Mouse (Mus musculus): ENCODE measurements around the gene Flnb. TPM values are rescaled to one million over a fixed set of nuclear protein-coding genes. Genes with fewer than 3 reads are reported as not detected.
A peak's percentile ranks its signal among the peaks of the same experiment; 100 is the strongest.

The Flnb gene
- polyA plus RNA-seq, 1 experiment from 2014 or later, result 7.4 TPM

DNA sequence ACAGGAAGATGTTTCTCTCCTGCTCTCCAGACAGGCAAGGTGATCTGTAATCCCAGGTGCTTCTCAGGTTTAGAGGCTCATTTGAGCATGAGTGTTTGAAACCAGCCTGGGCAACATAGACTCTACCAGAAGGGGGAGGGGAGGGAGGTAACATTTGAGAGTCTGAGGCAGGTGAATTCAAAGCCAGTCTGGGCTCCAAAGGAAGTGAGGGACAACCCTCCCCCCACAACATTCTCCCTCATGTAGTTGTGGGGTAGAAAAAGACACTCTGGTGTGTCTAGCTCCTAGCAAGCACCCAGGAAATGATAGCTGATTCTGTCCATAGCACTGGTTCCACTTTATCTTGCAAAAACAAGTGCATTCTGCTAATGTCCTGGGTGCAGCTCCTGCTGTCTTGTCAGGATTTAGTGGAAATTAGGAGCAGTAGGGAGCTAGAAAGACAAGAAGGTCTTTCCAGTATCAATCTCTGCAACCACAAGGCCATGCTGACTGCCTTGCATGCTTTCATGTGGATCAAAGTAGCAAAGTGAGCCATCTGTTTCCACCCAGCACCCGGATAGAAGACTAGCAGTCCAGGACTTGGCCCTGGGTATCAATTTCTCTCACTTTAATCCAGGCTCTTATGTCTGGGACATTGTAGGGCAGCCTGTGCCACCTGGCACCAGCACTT, 14.1 kb downstream of the Flnb start:
- Histone ChIP-seq H3K9me3 (replicated peaks) (no peaks in the 10 kb centered on the region), H3K36me3 (no peaks in the 10 kb centered on the region), H3K9ac (no peak overlapping the region), H3K27ac (no peak overlapping the region), H3K4me1 (replicated peaks) (peaks cover 8% of the 10 kb centered on the region), H3K27me3 (no peaks in the 10 kb centered on the region), H3K4me3 (no peak overlapping the region), H3K4me2 (no peak overlapping the region)
- WGBS, result 42% methylated on average over 1 of the region's 1 CpGs
- ATAC-seq (replicated peaks; ENCODE audit: insufficient number of reproducible peaks, insufficient read depth, low FRiP score, low read depth), result no peak

DNA sequence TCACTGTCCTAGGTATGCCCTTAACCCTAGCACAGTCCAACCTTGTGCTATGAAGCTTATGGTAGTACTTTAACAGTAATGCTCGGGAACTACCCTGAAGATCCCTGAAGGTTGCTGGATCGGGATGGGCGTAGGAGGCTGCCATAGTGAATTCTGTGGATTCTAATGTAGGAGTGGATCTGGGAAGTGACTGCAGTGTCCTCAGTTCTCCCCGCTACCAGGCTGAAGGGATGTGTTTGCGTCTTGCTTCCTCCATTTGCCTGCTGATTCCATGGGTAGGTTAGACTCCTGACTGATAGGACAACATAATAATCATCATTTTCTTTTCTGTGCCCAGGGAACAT, 14.7 kb downstream of the Flnb start:
- ATAC-seq (replicated peaks; ENCODE audit: insufficient number of reproducible peaks, insufficient read depth, low FRiP score, low read depth), result no peak
- Histone ChIP-seq H3K27ac (no peak overlapping the region), H3K36me3 (no peaks in the 10 kb centered on the region), H3K4me2 (no peak overlapping the region), H3K9ac (no peak overlapping the region), H3K9me3 (replicated peaks) (no peaks in the 10 kb centered on the region), H3K4me3 (no peak overlapping the region), H3K4me1 (replicated peaks) (peaks cover 4% of the 10 kb centered on the region; the same call in 1 of the 2 replicates), H3K27me3 (no peaks in the 10 kb centered on the region)
- WGBS, result 95% methylated on average over 5 of the region's 5 CpGs

DNA sequence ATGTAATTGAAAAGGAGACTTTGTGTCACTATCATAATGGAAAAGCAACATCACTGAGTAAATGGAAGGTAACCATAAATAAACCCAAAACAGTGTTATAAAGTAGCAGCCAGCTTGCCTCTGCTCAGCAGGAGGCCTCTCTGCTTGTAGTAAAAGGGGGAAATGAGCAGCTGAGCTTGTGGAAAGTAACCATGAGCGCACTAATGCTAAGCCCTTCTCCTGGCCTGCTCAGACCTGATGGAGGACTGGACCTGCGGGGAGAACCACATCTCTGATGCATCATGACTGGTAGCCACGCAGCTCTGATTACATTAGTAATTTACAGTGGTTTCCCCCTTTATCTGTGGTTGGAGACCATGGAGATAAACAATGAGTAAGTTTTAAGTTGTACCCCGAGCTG, 15.7 kb downstream of the Flnb start:
- Histone ChIP-seq H3K4me1 (replicated peaks) (0 out of 2 replicates have a peak, but pooled peaks cover 2% of the 10 kb centered on the region), H3K9me3 (replicated peaks) (no peaks in the 10 kb centered on the region), H3K27me3 (no peaks in the 10 kb centered on the region), H3K4me2 (no peak overlapping the region), H3K9ac (no peak overlapping the region), H3K36me3 (no peaks in the 10 kb centered on the region), H3K27ac (no peak overlapping the region), H3K4me3 (no peak overlapping the region)
- ATAC-seq (replicated peaks; ENCODE audit: insufficient number of reproducible peaks, insufficient read depth, low FRiP score, low read depth), result no peak
- 84% methylated on average over 4 of the region's 4 CpGs for WGBS

DNA sequence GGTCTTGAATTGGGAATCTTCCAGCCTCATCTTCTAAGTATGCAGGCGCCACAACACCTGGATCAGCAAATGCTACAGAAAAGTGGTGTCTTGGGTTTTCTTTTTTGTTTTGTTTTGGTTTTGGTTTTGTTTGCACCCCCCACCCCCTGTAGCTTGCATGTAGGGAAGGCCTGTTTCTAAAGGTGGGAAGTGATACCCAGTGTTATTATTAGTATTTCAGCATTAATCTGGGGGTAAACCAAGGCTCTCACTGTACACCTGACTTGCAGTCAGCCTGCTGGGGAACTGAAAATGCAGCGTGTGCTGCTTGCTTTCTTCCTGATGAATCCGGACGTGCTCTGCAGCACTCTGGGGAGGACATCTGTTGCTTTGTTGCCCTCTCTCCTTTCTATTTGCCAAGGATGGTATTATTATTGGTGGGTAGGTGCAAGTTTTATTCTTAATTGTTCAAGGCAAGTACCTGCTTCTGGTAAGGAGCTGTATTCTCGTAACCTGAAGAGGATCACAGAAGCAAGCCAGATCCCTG, 20.9 kb downstream of the Flnb start:
- ATAC-seq (replicated peaks; ENCODE audit: insufficient number of reproducible peaks, insufficient read depth, low FRiP score, low read depth), result no peak
- no peaks in the 10 kb centered on the region for H3K9me3 ChIP-seq (replicated peaks)
- H3K9ac ChIP-seq, result no peak overlapping the region
- no peak overlapping the region for H3K4me3 ChIP-seq
- no peaks in the 10 kb centered on the region for H3K27me3 ChIP-seq
- no peak overlapping the region for H3K4me2 ChIP-seq
- no peak overlapping the region for H3K27ac ChIP-seq
- H3K4me1 ChIP-seq (replicated peaks), result peaks cover 9% of the 10 kb centered on the region
- no peaks in the 10 kb centered on the region for H3K36me3 ChIP-seq
- 73% methylated on average over 5 of the region's 5 CpGs for WGBS

DNA sequence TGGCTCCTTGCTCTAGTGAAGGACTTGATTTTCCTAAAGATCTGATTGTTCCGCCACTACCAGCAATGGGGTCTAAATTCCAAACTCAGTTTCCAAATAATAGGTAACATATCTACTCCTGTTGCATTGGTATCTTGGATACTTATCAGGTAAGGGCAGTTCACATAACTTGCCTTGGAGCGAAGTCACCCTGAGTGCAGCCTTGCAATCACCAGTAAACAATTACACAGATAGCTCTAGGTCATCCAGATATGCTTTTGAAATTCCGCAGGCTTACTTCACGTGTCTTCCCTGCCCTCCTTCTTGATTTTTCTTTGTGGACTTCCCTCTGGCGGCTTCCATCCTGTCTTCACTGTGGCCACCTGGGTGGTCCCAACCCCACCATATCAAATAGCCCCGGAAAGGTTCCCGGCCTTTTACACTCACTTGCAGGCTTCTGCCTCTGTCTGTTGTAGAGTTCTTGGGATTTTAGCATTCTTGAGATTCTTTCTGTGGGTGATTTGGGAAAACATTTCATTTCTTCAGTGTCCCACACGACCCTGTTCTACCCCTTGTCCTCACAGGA, 22.3 kb downstream of the Flnb start:
- no peak overlapping the region for H3K4me2 ChIP-seq
- ATAC-seq (replicated peaks; ENCODE audit: insufficient number of reproducible peaks, insufficient read depth, low FRiP score, low read depth), result no peak
- H3K9me3 ChIP-seq (replicated peaks), result no peaks in the 10 kb centered on the region
- WGBS, result 49% methylated on average over 8 of the region's 8 CpGs
- H3K4me3 ChIP-seq, result no peak overlapping the region
- no peak overlapping the region for H3K9ac ChIP-seq
- no peaks in the 10 kb centered on the region for H3K27me3 ChIP-seq
- H3K36me3 ChIP-seq, result no peaks in the 10 kb centered on the region
- H3K4me1 ChIP-seq (replicated peaks), result peaks cover 9% of the 10 kb centered on the region
- no peak overlapping the region for H3K27ac ChIP-seq

DNA sequence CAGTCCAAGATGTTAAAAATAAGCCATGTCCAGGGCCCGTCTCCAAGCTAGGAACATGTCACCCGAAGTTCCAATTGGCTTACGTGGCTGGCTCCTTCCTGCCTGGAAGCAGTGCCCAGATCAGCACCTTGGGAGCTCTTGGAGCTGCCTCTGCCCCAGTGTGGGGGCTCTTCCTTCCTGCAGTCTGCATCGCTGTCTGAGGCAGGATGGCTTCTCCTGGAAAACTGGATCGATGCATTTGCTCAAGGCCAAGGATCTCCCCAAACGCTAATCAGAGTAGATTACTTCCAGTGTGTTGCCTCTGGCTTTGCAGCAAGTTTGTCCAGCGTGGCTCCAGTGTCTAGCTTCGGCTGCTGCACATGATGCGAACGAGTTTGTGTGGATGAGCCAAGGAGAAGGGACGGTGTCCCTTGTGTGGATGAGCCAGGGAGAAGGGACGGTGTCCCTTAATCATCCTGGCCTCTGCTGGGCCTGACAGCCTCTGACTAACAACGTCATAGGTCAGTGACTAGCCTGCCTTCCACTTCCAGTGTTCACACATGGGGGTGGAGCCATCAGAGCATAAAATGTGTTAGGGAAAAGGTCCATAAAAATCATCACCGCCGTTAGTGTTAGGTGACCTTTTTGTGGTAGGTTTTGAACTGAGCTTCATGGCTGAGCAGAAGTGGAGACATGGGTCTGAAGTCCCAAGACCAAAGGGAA, 25.0 kb downstream of the Flnb start:
- WGBS, result 61% methylated on average over 15 of the region's 15 CpGs
- H3K4me1 ChIP-seq (replicated peaks), result peaks cover 20% of the 10 kb centered on the region

DNA sequence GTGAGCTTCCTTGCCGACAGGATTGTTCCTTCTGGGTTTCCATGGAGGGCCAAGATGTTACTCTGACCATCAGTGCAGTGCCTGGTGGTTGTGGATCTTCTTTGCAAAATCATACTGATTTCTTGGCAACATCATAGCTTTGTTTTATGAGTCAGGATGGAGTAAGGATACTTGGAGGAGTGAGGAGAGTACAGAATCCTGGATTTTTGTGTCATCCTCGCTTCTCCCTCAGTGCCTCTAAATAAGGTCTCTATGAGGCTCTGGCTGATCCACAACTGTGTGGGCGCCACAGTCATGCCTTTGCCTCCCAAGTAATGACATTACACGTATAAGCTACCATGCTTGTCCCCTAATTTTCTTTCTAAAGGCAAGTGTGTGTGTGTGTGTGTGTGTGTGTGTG, 28.9 kb downstream of the Flnb start:
- no peaks in the 10 kb centered on the region for H3K27me3 ChIP-seq
- H3K9ac ChIP-seq, result no peak overlapping the region
- no peaks in the 10 kb centered on the region for H3K36me3 ChIP-seq
- 73% methylated on average over 4 of the region's 4 CpGs for WGBS
- H3K4me3 ChIP-seq, result no peak overlapping the region
- no peak overlapping the region for H3K4me2 ChIP-seq
- H3K9me3 ChIP-seq (replicated peaks), result no peaks in the 10 kb centered on the region
- no peak overlapping the region for H3K27ac ChIP-seq
- no peak for ATAC-seq (replicated peaks; ENCODE audit: insufficient number of reproducible peaks, insufficient read depth, low FRiP score, low read depth)
- peaks cover 37% of the 10 kb centered on the region for H3K4me1 ChIP-seq (replicated peaks)

More for the DNA sequence above, 25.0 kb downstream of the Flnb start:
- H3K4me3 ChIP-seq, result no peak overlapping the region
- no peak overlapping the region for H3K4me2 ChIP-seq
- peak overlapping the region; percentile 40 for H3K27ac ChIP-seq
- H3K36me3 ChIP-seq, result no peaks in the 10 kb centered on the region
- H3K27me3 ChIP-seq, result no peaks in the 10 kb centered on the region
- no peak for ATAC-seq (replicated peaks; ENCODE audit: insufficient number of reproducible peaks, insufficient read depth, low FRiP score, low read depth)
- H3K9me3 ChIP-seq (replicated peaks), result no peaks in the 10 kb centered on the region
- H3K9ac ChIP-seq, result no peak overlapping the region

DNA sequence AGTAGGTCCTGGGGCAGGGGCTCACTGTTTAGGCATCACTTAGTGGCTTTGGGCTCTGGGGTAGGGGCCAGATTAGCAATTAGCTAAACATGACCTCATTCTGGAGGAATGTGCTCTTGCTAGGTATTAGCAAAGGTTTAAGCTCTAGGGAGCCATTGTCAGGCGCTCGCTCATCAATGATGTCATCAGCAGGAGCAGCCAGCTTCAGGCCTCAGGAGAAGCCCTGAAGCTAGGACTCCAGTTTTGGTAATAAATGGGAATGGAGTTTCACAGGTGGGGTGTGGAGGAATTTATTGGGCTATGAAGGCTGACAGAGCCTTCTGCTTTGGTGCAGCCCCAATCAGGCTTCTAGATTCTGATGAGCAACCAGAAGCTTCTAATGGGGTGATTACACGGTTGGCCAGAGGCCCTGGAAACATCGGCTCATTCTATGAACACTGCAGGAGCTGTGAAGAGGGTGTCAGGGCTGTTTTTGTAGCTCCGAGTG, 30.0 kb downstream of the Flnb start:
- 27% methylated on average over 5 of the region's 5 CpGs for whole genome bisulfite sequencing
- H3K27ac ChIP-seq, result peak overlapping the region; percentile 35; the same call in 1 of the 2 replicates
- no peaks in the 10 kb centered on the region for H3K9me3 ChIP-seq (replicated peaks)
- H3K36me3 ChIP-seq, result no peaks in the 10 kb centered on the region
- peak; percentile 47 for ATAC-seq (replicated peaks; ENCODE audit: insufficient number of reproducible peaks, insufficient read depth, low FRiP score, low read depth)
- no peaks in the 10 kb centered on the region for H3K27me3 ChIP-seq
- no peak overlapping the region for H3K9ac ChIP-seq
- no peak overlapping the region for H3K4me3 ChIP-seq
- H3K4me1 ChIP-seq (replicated peaks), result peaks cover 42% of the 10 kb centered on the region
- no peak overlapping the region for H3K4me2 ChIP-seq

DNA sequence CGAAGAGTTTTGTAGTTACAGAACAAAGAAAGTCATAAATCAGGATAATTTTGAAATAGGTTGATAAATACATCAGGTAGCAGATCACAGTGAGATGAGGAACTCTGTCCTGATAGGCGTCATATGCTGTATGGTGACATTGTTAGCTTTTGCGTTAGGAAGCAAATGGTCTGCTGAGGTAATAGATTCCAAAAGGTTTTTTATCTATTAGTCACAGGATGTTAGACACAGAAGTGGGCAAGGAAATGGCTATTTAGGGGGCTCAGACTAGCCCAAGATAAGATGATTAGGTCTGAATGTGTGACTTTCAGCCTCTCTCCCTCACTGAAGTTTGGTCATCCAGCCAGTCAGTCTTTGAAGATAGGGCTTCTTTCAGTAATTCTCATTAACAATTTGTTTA, 33.2 kb downstream of the Flnb start:
- no peaks in the 10 kb centered on the region for H3K9me3 ChIP-seq (replicated peaks)
- no peak for ATAC-seq (replicated peaks; ENCODE audit: insufficient number of reproducible peaks, insufficient read depth, low FRiP score, low read depth)
- H3K36me3 ChIP-seq, result no peaks in the 10 kb centered on the region
- H3K4me3 ChIP-seq, result no peak overlapping the region
- peaks cover 60% of the 10 kb centered on the region for H3K4me1 ChIP-seq (replicated peaks)
- WGBS, result 50% methylated on average over 3 of the region's 3 CpGs
- H3K27me3 ChIP-seq, result no peaks in the 10 kb centered on the region
- H3K4me2 ChIP-seq, result 0 out of 2 replicates have a peak overlapping the region, but pooled peaks have one; percentile 33
- H3K9ac ChIP-seq, result no peak overlapping the region
- H3K27ac ChIP-seq, result peak overlapping the region; percentile 72

DNA sequence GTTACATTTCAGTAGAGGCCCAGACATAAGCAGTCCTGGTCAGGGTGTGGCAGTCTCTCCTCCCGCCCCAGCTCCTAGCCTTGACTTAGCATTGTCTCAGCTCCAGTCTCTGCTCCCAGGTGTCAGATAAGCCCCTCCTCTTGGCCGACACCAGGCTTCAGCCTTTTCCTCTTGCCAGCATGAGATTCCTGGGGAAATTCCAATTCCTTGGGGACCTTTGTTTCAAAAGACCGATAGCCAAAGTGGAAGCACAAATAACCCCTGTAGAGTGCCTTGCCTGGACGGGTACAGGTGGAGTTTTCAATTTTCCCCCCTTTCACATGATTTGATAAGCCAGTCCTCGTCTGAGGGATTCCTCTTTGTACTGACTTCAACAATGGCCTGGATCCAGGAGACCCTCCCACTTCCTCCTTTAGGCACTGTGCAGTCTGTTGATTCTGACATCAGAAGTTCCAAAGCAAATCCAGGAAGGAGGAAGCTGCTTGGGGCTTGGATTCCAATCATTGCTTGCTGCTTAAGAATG, 33.8 kb downstream of the Flnb start:
- H3K9me3 ChIP-seq (replicated peaks), result no peaks in the 10 kb centered on the region
- 13% methylated on average over 5 of the region's 5 CpGs for WGBS
- H3K36me3 ChIP-seq, result no peaks in the 10 kb centered on the region
- H3K27me3 ChIP-seq, result no peaks in the 10 kb centered on the region
- H3K4me3 ChIP-seq, result no peak overlapping the region
- H3K4me2 ChIP-seq, result peak overlapping the region; percentile 33
- H3K4me1 ChIP-seq (replicated peaks), result peaks cover 59% of the 10 kb centered on the region
- peak; percentile 51 for ATAC-seq (replicated peaks; ENCODE audit: insufficient number of reproducible peaks, insufficient read depth, low FRiP score, low read depth)
- H3K9ac ChIP-seq, result no peak overlapping the region
- H3K27ac ChIP-seq, result peak overlapping the region; percentile 72

DNA sequence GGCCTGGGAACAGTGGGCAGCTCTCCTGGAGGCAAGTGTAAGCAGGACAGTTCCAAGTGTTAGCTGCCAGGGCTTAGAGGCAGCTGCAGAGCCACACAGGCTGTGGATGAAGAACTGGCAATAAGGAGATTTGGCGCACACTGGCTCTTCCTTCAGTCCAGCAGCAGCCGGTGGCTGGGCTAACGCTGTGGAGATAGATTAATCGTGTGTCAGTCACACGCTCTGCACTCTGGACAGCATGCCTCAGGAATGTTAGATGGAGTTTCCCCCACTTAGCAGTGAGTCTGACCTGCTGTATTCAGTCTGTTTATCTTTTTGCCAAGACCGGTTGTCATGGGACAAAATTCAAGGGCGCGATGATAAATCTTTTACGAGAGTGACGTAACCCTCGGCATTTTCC, 35.9 kb downstream of the Flnb start:
- no peaks in the 10 kb centered on the region for H3K27me3 ChIP-seq
- peak overlapping the region; percentile 34 for H3K4me2 ChIP-seq
- H3K27ac ChIP-seq, result peak overlapping the region; percentile 70
- no peak overlapping the region for H3K9ac ChIP-seq
- peaks cover 45% of the 10 kb centered on the region for H3K4me1 ChIP-seq (replicated peaks)
- no peaks in the 10 kb centered on the region for H3K9me3 ChIP-seq (replicated peaks)
- H3K4me3 ChIP-seq, result no peak overlapping the region
- H3K36me3 ChIP-seq, result no peaks in the 10 kb centered on the region
- 15% methylated on average over 11 of the region's 11 CpGs for WGBS
- ATAC-seq (replicated peaks; ENCODE audit: insufficient number of reproducible peaks, insufficient read depth, low FRiP score, low read depth), result peak; percentile 81
